Mouse (Mus musculus) limb, embryonic 14.5 days (tissue): Measurements from ENCODE around the gene Fancc. TPM values are rescaled to one million over a fixed set of nuclear protein-coding genes. Genes with fewer than 3 reads are reported as not detected.

Source experiments
- ATAC-seq: fragments of 200-750 bp; cut with Nextera tagmentation; 2 replicates; pipeline ENCODE4 v1.8.0; 2017; ENCODE audit warnings: low read depth, moderate number of reproducible peaks, moderate TSS enrichment; ENCODE audit not compliant: low FRiP score
- DNase-seq: peaks from one replicate; pipeline ENCODE4 v3.0.0-alpha.2; 2015; ENCODE audit warnings: low spot score
- H3K27ac ChIP-seq: fragments of 300-500 bp; sonication (generic); replicated peaks from 2 replicates; pipeline ENCODE4 v1.5.1; 2014; ENCODE audit warnings: low read depth, mild to moderate bottlenecking, low read length, moderate library complexity, mixed read lengths
- H3K27me3 ChIP-seq: fragments of 300-500 bp; sonication (generic); 2 replicates; pipeline ENCODE4 v1.6.1; 2014; ENCODE audit warnings: low read length, mixed read lengths; ENCODE audit not compliant: control insufficient read depth, insufficient read depth
- H3K36me3 ChIP-seq: fragments of 300-500 bp; sonication (generic); 2 replicates; pipeline ENCODE4 v1.6.1; 2014; ENCODE audit warnings: mild to moderate bottlenecking, low read length, moderate library complexity, mixed read lengths; ENCODE audit not compliant: control insufficient read depth, insufficient read depth
- H3K4me1 ChIP-seq: fragments of 300-500 bp; sonication (generic); 2 replicates; pipeline ENCODE4 v1.6.1; 2014; ENCODE audit warnings: antibody characterized with exemption, low read length, mixed read lengths; ENCODE audit not compliant: control insufficient read depth, insufficient read depth
- H3K4me2 ChIP-seq: fragments of 300-500 bp; sonication (generic); replicated peaks from 2 replicates; pipeline ENCODE4 v1.6.1; 2014; ENCODE audit warnings: low read depth, mild to moderate bottlenecking, low read length, moderate library complexity; ENCODE audit not compliant: severe bottlenecking
- H3K4me3 ChIP-seq: fragments of 300-500 bp; sonication (generic); replicated peaks from 2 replicates; pipeline ENCODE4 v1.5.1; 2014; ENCODE audit warnings: low read length
- H3K9ac ChIP-seq: fragments of 300-500 bp; sonication (generic); 2 replicates; pipeline ENCODE4 v1.6.1; 2014; ENCODE audit warnings: mild to moderate bottlenecking, low read depth, low read length, moderate library complexity; ENCODE audit not compliant: severe bottlenecking
- H3K9me3 ChIP-seq: fragments of 300-500 bp; sonication (generic); 2 replicates; pipeline ENCODE4 v1.6.1; 2016; ENCODE audit warnings: low read length; ENCODE audit not compliant: control insufficient read depth
- POLR2A ChIP-seq: fragments of 200-500 bp; IDR thresholded peaks from 2 replicates; pipeline ENCODE4 v1.8.0; 2012; ENCODE audit warnings: inconsistent platforms, mild to moderate bottlenecking, moderate library complexity, borderline replicate concordance; ENCODE audit not compliant: insufficient read depth, insufficient read length; ENCODE audit errors: extremely low read depth
- WGBS: fragments of 180-500 bp; shearing (Covaris S2); extraction: QIAGEN DNeasy Blood & Tissue Kit; methylation state at CpG from one replicate; pipeline ENCODE4 v1.1.7; 2014; 5-methylcytosine and 5-hydroxymethylcytosine counted together
- polyA plus RNA-seq, 2 experiments: library from polyadenylated mRNA; depleted of rRNA in 1 of 2; stranded (reverse) in 1 of 2; unstranded in 1 of 2; fragments of >200 nt; fragmentation: Nextera tagmentation in 1 of 2; extraction: Ambion mirVana in 1 of 2; gene quantifications; 2 replicates each; pipeline versions ENCODE4 v1.2.1 to v1.2.3; 2012 to 2014

Fancc gene
- polyA plus RNA-seq, 2 experiments = 20.5 to 22.8 TPM

DNA sequence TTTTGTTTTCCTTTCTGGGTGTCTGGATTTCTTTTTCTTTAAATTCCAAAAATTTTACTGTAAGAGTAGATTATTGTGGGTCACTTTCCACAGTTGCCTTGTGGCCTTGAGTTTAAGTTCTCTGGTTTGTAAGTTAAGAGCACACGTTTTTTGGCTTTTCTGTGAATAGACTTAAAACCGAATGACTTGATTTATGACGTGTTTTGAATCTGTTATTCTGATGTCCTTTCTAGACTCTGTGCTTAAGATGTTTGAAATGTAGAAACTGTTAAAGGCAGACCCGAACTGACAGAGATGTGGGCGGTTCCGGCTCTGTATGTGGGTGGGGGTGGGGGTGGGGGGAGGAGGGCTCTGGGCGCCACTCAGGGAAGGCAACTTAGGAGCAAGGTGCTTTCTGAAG lies 250.0 kb downstream of the Fancc start:
- DNase-seq (no peak), ATAC-seq (no peak)
- Histone ChIP-seq H3K9me3 (no peaks in the 10 kb centered on the region), H3K4me1 (peaks cover 78% of the 10 kb centered on the region), H3K4me2 (peak overlapping the region; percentile 85), H3K4me3 (peak overlapping the region; percentile 84), H3K27me3 (no peaks in the 10 kb centered on the region), H3K9ac (no peak overlapping the region), H3K27ac (peak overlapping the region; percentile 59), H3K36me3 (peaks cover 41% of the 10 kb centered on the region)
- WGBS = 33% methylated on average over 7 of the region's 7 CpGs
- no peak for TF ChIP-seq POLR2A

DNA sequence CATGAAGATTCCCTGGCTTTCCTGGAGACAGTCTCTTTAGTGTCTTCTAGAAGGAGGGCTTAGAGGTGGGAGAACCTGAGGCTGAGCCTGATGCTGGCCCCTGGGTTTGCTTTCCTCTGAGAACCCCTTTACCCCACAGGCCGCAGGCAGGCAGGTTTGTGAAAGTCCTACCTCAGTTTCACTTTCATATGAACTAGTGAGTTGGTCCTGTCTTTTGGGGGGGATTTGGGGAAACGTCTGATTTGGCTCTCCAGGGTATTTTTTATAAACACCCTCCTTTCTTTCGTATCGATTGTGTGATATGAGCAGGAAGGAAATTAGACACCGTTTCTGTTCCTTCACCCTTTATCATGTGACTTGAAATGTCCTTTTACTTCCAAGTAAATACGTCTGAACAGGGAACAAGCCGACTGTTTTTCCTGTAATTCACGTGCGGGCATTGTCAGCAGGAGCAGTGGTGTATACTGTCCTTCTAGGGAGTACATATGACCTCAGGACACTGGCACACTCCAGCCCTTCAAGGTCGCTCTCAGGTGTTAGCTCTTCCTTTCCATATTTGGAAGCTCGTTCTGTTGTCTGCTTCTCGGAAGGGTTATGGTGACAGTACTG lies 250.6 kb downstream of the Fancc start:
- Histone ChIP-seq H3K27me3 (no peaks in the 10 kb centered on the region), H3K9me3 (no peaks in the 10 kb centered on the region), H3K36me3 (peaks cover 46% of the 10 kb centered on the region), H3K4me2 (peak overlapping the region; percentile 85), H3K9ac (peak overlapping the region; percentile 32; the same call in 1 of the 2 replicates), H3K4me3 (peak overlapping the region; percentile 84), H3K27ac (peak overlapping the region; percentile 59), H3K4me1 (peaks cover 78% of the 10 kb centered on the region)
- ATAC-seq (no peak), DNase-seq (no peak)
- no peak for TF ChIP-seq POLR2A
- 50% methylated on average over 12 of the region's 12 CpGs for WGBS

DNA sequence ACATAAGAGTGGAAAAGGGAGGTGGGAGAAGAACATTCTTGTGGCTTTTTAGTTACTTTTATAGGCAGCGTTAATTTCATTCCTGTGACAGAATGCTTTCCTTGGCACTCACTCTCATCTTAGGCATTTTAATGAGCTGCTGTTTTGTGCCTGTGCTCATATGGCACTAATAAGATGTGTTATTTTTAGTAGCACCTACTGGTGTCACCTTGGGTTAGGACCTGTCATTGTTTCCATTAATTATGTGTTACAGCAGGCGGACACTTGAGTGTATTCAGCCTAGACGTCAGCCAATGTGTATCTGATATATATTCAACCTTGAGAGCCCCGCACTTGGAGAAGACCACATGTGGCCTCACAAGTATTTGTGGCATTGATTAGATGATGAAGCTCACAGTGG lies 251.3 kb downstream of the Fancc start:
- peaks cover 46% of the 10 kb centered on the region for H3K36me3 ChIP-seq
- 25% methylated on average over 4 of the region's 4 CpGs for WGBS
- H3K4me1 ChIP-seq = peaks cover 74% of the 10 kb centered on the region
- peak overlapping the region; percentile 86; the same call in 1 of the 2 replicates for H3K27ac ChIP-seq
- ATAC-seq = no peak
- peak; percentile 80 for DNase-seq
- H3K4me3 ChIP-seq = peak overlapping the region; percentile 84
- peak overlapping the region; percentile 32; the same call in 1 of the 2 replicates for H3K9ac ChIP-seq
- peak overlapping the region; percentile 85 for H3K4me2 ChIP-seq
- no peaks in the 10 kb centered on the region for H3K27me3 ChIP-seq
- no peaks in the 10 kb centered on the region for H3K9me3 ChIP-seq
- TF ChIP-seq POLR2A = no peak

DNA sequence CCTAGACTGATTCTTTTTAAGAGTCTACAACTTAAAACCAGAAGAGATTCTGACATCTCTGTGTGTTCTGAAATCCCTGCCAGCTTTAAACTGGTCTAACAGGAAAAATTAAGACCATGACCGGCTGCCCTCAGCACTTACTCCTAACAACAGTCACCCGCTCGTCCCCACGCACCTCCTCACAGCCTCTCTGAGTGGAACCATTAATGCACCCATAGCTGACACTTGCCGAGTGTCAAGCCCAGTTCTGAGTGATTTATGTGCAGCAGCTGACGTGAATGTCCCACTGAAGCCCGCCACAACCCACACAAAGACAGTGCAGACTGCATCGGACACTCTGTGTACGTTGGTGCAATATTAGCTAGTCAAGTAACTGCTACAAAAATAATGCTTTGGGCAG lies 251.9 kb downstream of the Fancc start:
- peak overlapping the region; percentile 86 for H3K27ac ChIP-seq
- H3K4me1 ChIP-seq = peaks cover 69% of the 10 kb centered on the region
- H3K36me3 ChIP-seq = peaks cover 43% of the 10 kb centered on the region
- peak overlapping the region; percentile 94 for H3K9ac ChIP-seq
- TF ChIP-seq POLR2A = no peak
- whole genome bisulfite sequencing = 12% methylated on average over 9 of the region's 9 CpGs
- no peak for DNase-seq
- peak overlapping the region; percentile 85 for H3K4me2 ChIP-seq
- H3K4me3 ChIP-seq = peak overlapping the region; percentile 84
- peak; percentile 41; the same call in 1 of the 2 replicates for ATAC-seq
- no peaks in the 10 kb centered on the region for H3K9me3 ChIP-seq
- no peaks in the 10 kb centered on the region for H3K27me3 ChIP-seq

DNA sequence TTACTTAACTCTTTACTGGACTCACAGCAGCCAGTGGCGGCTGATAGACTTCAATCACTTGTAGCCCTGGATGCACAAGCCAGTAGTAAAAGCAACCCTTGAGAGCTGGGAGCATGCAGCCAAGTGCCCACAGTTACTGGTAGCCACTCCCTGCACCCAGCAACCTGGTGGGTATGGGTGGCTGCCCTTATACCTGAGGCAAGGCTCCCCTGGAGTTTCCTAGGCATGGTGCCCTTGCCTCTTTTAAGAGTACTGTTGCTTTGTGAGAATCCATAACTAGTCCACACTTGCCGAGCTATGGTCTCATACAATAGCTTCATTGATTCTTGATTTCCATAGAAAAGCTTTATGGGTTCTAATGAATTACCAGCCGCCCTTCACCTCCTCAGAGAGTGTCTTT lies 252.7 kb downstream of the Fancc start:
- peak overlapping the region; percentile 86 for H3K27ac ChIP-seq
- DNase-seq (no peak), ATAC-seq (no peak)
- peak overlapping the region; percentile 85 for H3K4me2 ChIP-seq
- peak overlapping the region; percentile 84 for H3K4me3 ChIP-seq
- TF ChIP-seq POLR2A = no peak
- WGBS = 35% methylated on average over 3 of the region's 3 CpGs
- no peaks in the 10 kb centered on the region for H3K27me3 ChIP-seq
- H3K9ac ChIP-seq = peak overlapping the region; percentile 94
- H3K36me3 ChIP-seq = peaks cover 43% of the 10 kb centered on the region
- no peaks in the 10 kb centered on the region for H3K9me3 ChIP-seq
- H3K4me1 ChIP-seq = peaks cover 61% of the 10 kb centered on the region
